Mouse (Mus musculus) CH12.LX (cell line): ENCODE data around the gene Nat9. TPM values are rescaled to one million over a fixed set of nuclear protein-coding genes. Genes with fewer than 3 reads are reported as not detected.

Experiments
- DNase-seq: peaks from one replicate; pipeline ENCODE4 v3.0.0-alpha.2; 2013; ENCODE audit errors: extremely low read depth
- H3K27ac ChIP-seq: 2 replicates; pipeline ENCODE4 v1.5.1; 2012; ENCODE audit warnings: low read depth, mild to moderate bottlenecking, control low read depth, moderate library complexity; ENCODE audit not compliant: insufficient read depth
- H3K27me3 ChIP-seq: replicated peaks from 2 replicates; pipeline ENCODE3; 2012; ENCODE audit warnings: inconsistent platforms
- H3K36me3 ChIP-seq, 2 experiments: replicated peaks in 1 of 2; 2 replicates each; pipeline versions ENCODE3 to v1.6.1; 2012; ENCODE audit warnings: inconsistent platforms in 1 of 2, low read length in 1 of 2, mild to moderate bottlenecking in 1 of 2, mixed read lengths in 1 of 2, moderate library complexity in 1 of 2; ENCODE audit not compliant: control insufficient read depth in 1 of 2, insufficient read depth in 1 of 2
- H3K4me1 ChIP-seq, 2 experiments: 2 replicates each; pipeline ENCODE4 v1.6.1; 2012; ENCODE audit warnings: inconsistent platforms in 1 of 2, moderate library complexity in 1 of 2; ENCODE audit not compliant: insufficient read depth in 2 of 2, control insufficient read depth in 1 of 2
- H3K4me2 ChIP-seq: 2 replicates; pipeline ENCODE4 v1.6.1; 2012; ENCODE audit warnings: low read depth, mild to moderate bottlenecking, control low read depth; ENCODE audit not compliant: poor library complexity, insufficient read depth, severe bottlenecking
- H3K4me3 ChIP-seq, 3 experiments: fragments of 150-350 bp in 1 of 3; sonication (generic) in 1 of 3; replicated peaks in 1 of 3; 2 replicates each; pipeline versions ENCODE3 to v1.5.1; 2011 to 2012; ENCODE audit warnings: low read depth in 2 of 3, low read length in 2 of 3, mild to moderate bottlenecking in 2 of 3, moderate library complexity in 2 of 3, control low read depth in 1 of 3, improper control_type of control experiment in 1 of 3, inconsistent platforms in 1 of 3, mixed read lengths in 1 of 3; ENCODE audit not compliant: poor library complexity in 1 of 3
- H3K79me2 ChIP-seq: replicated peaks from 2 replicates; pipeline ENCODE4 v1.6.1; 2012; ENCODE audit warnings: mild to moderate bottlenecking, moderate library complexity; ENCODE audit not compliant: control insufficient read depth, poor library complexity, insufficient read depth, severe bottlenecking; ENCODE audit errors: extremely low read depth
- H3K9ac ChIP-seq: 2 replicates; pipeline ENCODE4 v1.6.1; 2012; ENCODE audit warnings: low read depth, mild to moderate bottlenecking, control low read depth, moderate library complexity; ENCODE audit not compliant: insufficient read depth
- H3K9me3 ChIP-seq: replicated peaks from 2 replicates; pipeline ENCODE3; 2012; ENCODE audit warnings: low read length, inconsistent platforms, mixed read lengths
- BHLHE40 ChIP-seq: IDR thresholded peaks from 2 replicates; pipeline ENCODE4 v1.6.1; 2011; ENCODE audit warnings: mild to moderate bottlenecking, low read depth, low read length, improper control_type of control experiment
- CHD1 ChIP-seq: IDR thresholded peaks from 2 replicates; pipeline ENCODE4 v1.6.1; 2012; ENCODE audit warnings: low read depth, low read length, improper control_type of control experiment, inconsistent platforms
- CTCF ChIP-seq, 2 experiments: IDR thresholded peaks in 1 of 2; conservative IDR thresholded peaks in 1 of 2; 2 replicates each; pipeline ENCODE4 v1.5.1; 2011 to 2012; ENCODE audit warnings: low read depth in 2 of 2, low read length in 2 of 2, improper control_type of control experiment in 1 of 2, inconsistent platforms in 1 of 2, mild to moderate bottlenecking in 1 of 2, moderate library complexity in 1 of 2
- E2F4 ChIP-seq: IDR thresholded peaks from 2 replicates; pipeline ENCODE4 v1.6.1; 2011; ENCODE audit warnings: low read depth, low read length, improper control_type of control experiment; ENCODE audit not compliant: insufficient replicate concordance
- ELF1 ChIP-seq: IDR thresholded peaks from 2 replicates; pipeline ENCODE4 v1.6.1; 2014; ENCODE audit warnings: low read depth, mild to moderate bottlenecking, inconsistent platforms, low read length, improper control_type of control experiment
- EP300 ChIP-seq: IDR thresholded peaks from 2 replicates; pipeline ENCODE4 v1.6.1; 2011; ENCODE audit warnings: low read length, improper control_type of control experiment
- ETS1 ChIP-seq: conservative IDR thresholded peaks from 2 replicates; pipeline ENCODE4 v1.6.1; 2012; ENCODE audit warnings: low read depth, mild to moderate bottlenecking, inconsistent platforms, low read length, improper control_type of control experiment, moderate library complexity
- GABPA ChIP-seq: IDR thresholded peaks from 2 replicates; pipeline ENCODE4 v1.6.1; 2012; ENCODE audit warnings: low read depth, low read length, improper control_type of control experiment, inconsistent platforms; ENCODE audit not compliant: insufficient replicate concordance
- HCFC1 ChIP-seq: IDR thresholded peaks from 2 replicates; pipeline ENCODE4 v1.6.1; 2012; ENCODE audit warnings: low read depth, mild to moderate bottlenecking, inconsistent platforms, low read length, improper control_type of control experiment
- IRF4 ChIP-seq: IDR thresholded peaks from 2 replicates; pipeline ENCODE4 v1.6.1; 2014; ENCODE audit warnings: low read depth, mild to moderate bottlenecking, inconsistent platforms, low read length, improper control_type of control experiment
- JUND ChIP-seq: conservative IDR thresholded peaks from 2 replicates; pipeline ENCODE4 v1.6.1; 2011; ENCODE audit warnings: low read depth, low read length, improper control_type of control experiment
- KAT2A ChIP-seq: IDR thresholded peaks from 2 replicates; pipeline ENCODE4 v1.6.1; 2012; ENCODE audit warnings: low read length, improper control_type of control experiment, inconsistent platforms; ENCODE audit not compliant: insufficient replicate concordance
- MAFK ChIP-seq: IDR thresholded peaks from 2 replicates; pipeline ENCODE4 v1.6.1; 2011; ENCODE audit warnings: low read length, improper control_type of control experiment; ENCODE audit not compliant: insufficient replicate concordance
- MAX ChIP-seq: IDR thresholded peaks from 2 replicates; pipeline ENCODE4 v1.6.1; 2011; ENCODE audit warnings: low read length, improper control_type of control experiment
- MAZ ChIP-seq: IDR thresholded peaks from 2 replicates; pipeline ENCODE4 v1.6.1; 2012; ENCODE audit warnings: low read depth, mild to moderate bottlenecking, inconsistent platforms, low read length, improper control_type of control experiment, moderate library complexity
- MEF2A ChIP-seq: IDR thresholded peaks from 2 replicates; pipeline ENCODE4 v1.6.1; 2014; ENCODE audit warnings: low read depth, mild to moderate bottlenecking, inconsistent platforms, low read length, improper control_type of control experiment, borderline replicate concordance
- MXI1 ChIP-seq: IDR thresholded peaks from 2 replicates; pipeline ENCODE4 v1.6.1; 2011; ENCODE audit warnings: mild to moderate bottlenecking, low read depth, low read length, improper control_type of control experiment
- MYC ChIP-seq: IDR thresholded peaks from 2 replicates; pipeline ENCODE4 v1.6.1; 2011; ENCODE audit warnings: low read depth, mild to moderate bottlenecking, improper control_type of control experiment, low read length
- NELFE ChIP-seq: IDR thresholded peaks from 2 replicates; pipeline ENCODE4 v1.6.1; 2011; ENCODE audit warnings: low read depth, low read length, improper control_type of control experiment
- NRF1 ChIP-seq: IDR thresholded peaks from 2 replicates; pipeline ENCODE4 v1.6.1; 2014; ENCODE audit warnings: low read depth, mild to moderate bottlenecking, inconsistent platforms, low read length, improper control_type of control experiment, moderate library complexity
- POLR2A ChIP-seq: IDR thresholded peaks from 2 replicates; pipeline ENCODE4 v1.6.1; 2011; ENCODE audit warnings: low read depth, mild to moderate bottlenecking, improper control_type of control experiment, low read length
- POLR2AphosphoS2 ChIP-seq: IDR thresholded peaks from 2 replicates; pipeline ENCODE4 v1.6.1; 2011; ENCODE audit warnings: low read depth, low read length, improper control_type of control experiment
- RAD21 ChIP-seq: IDR thresholded peaks from 2 replicates; pipeline ENCODE4 v1.6.1; 2011; ENCODE audit warnings: low read depth, mild to moderate bottlenecking, low read length, improper control_type of control experiment, moderate library complexity
- RCOR1 ChIP-seq: conservative IDR thresholded peaks from 2 replicates; pipeline ENCODE4 v1.6.1; 2012; ENCODE audit warnings: low read depth, mild to moderate bottlenecking, inconsistent platforms, low read length, improper control_type of control experiment
- SIN3A ChIP-seq: IDR thresholded peaks from 2 replicates; pipeline ENCODE4 v1.6.1; 2012; ENCODE audit warnings: low read length, improper control_type of control experiment, inconsistent platforms
- SMC3 ChIP-seq: IDR thresholded peaks from 2 replicates; pipeline ENCODE4 v1.6.1; 2011; ENCODE audit warnings: low read depth, low read length, improper control_type of control experiment
- TBP ChIP-seq: conservative IDR thresholded peaks from 2 replicates; pipeline ENCODE4 v1.6.1; 2011; ENCODE audit warnings: low read depth, low read length, improper control_type of control experiment
- TCF12 ChIP-seq: IDR thresholded peaks from 2 replicates; pipeline ENCODE4 v1.6.1; 2014; ENCODE audit warnings: low read depth, mild to moderate bottlenecking, inconsistent platforms, low read length, improper control_type of control experiment
- UBTF ChIP-seq: IDR thresholded peaks from 2 replicates; pipeline ENCODE4 v1.6.1; 2012; ENCODE audit warnings: low read depth, mild to moderate bottlenecking, inconsistent platforms, low read length, improper control_type of control experiment, moderate library complexity
- USF2 ChIP-seq: conservative IDR thresholded peaks from 2 replicates; pipeline ENCODE4 v1.6.1; 2011; ENCODE audit warnings: low read depth, low read length, improper control_type of control experiment
- ZC3H11A ChIP-seq: IDR thresholded peaks from 2 replicates; pipeline ENCODE4 v1.6.1; 2012; ENCODE audit warnings: low read depth, mild to moderate bottlenecking, inconsistent platforms, low read length, improper control_type of control experiment
- ZKSCAN1 ChIP-seq: IDR thresholded peaks from 2 replicates; pipeline ENCODE4 v1.6.1; 2012; ENCODE audit warnings: low read depth, inconsistent platforms, low read length, improper control_type of control experiment, borderline replicate concordance
- ZMIZ1 ChIP-seq: IDR thresholded peaks from 2 replicates; pipeline ENCODE4 v1.6.1; 2012; ENCODE audit warnings: low read depth, mild to moderate bottlenecking, inconsistent platforms, low read length, improper control_type of control experiment
- dilution Hi-C: fragments of 300-500 bp; cut with MboI; formaldehyde crosslinking; loops from 2 replicates; pipeline ENCODE4 v1.14.3; 2020; ENCODE audit warnings: low sequenced_read_pairs; ENCODE audit not compliant: extremely low pct_unique_long_range_greater_than_20kb, extremely low pct_ligation_motif_present
- in situ Hi-C: fragments of 300-500 bp; cut with MboI; formaldehyde crosslinking; loops from 3 replicates; pipeline ENCODE4 v1.14.3; 2019; ENCODE audit warnings: low sequenced_read_pairs, low pct_ligation_motif_present, low pct_unique_long_range_greater_than_20kb, mixed read lengths
- polyA plus RNA-seq: library from polyadenylated mRNA; unstranded; fragments of >175 nt; gene quantifications from 2 replicates; pipeline ENCODE4 v1.2.1, GENCODE M21; 2012; ENCODE audit warnings: low read depth; ENCODE audit not compliant: insufficient read length
- total RNA-seq, 2 experiments: library from RNA; depleted of rRNA; stranded (reverse); fragments of 300-350 nt in 1 of 2; fragments of >200 nt in 1 of 2; gene quantifications; 2 replicates each; pipeline ENCODE4 v1.2.3; 2012 to 2014

Gene Nat9
- total and polyA plus RNA-seq, 3 experiments, result 24.1 to 74.0 (median 30.6) TPM

GRCm38 (mm10) chr11:115160883-115161577 lies 26.6 kb downstream of the Nat9 start (continued):
- TF ChIP-seq ZKSCAN1 (no peak), EP300 (no peak), ETS1 (no peak), E2F4 (no peak), ELF1 (no peak), TCF12 (0 out of 2 replicates have a peak, but pooled peaks have one; percentile 38), GABPA (no peak), NRF1 (0 out of 2 replicates have a peak, but pooled peaks have one; percentile 11), USF2 (no peak), JUND (no peak), SIN3A (0 out of 2 replicates have a peak, but pooled peaks have one; percentile 60), KAT2A (0 out of 2 replicates have a peak, but pooled peaks have one; percentile 31), SMC3 (peak; percentile 100), BHLHE40 (no peak), MXI1 (no peak), CHD1 (no peak), MAFK (no peak), MAX (no peak), POLR2AphosphoS2 (no peak), NELFE (peak; percentile 64; the same call in 1 of the 2 replicates)

- Histone ChIP-seq H3K79me2 (peaks cover 18% of the 10 kb centered on the region), H3K36me3 (no peaks in the 10 kb centered on the region), H3K27me3 (peaks cover 5% of the 10 kb centered on the region), H3K4me1 (peaks cover 18 to 53% of the 10 kb centered on the region in 2 experiments), H3K4me3 (no peak overlapping the region), H3K9ac (no peak overlapping the region), H3K4me2 (no peak overlapping the region), H3K9me3 (peaks cover 8% of the 10 kb centered on the region), H3K27ac (no peak overlapping the region)
- dilution Hi-C loops, result no loop called here
- no peak for DNase-seq
- in situ Hi-C loops, result loop anchor here (5.0 kb wide), 3 partner anchors 37 to 112 kb away; no protein-coding TSS in a partner anchor
- TF ChIP-seq UBTF (0 out of 2 replicates have a peak, but pooled peaks have one; percentile 24), IRF4 (peak; percentile 48; the same call in 1 of the 2 replicates), MAZ (0 out of 2 replicates have a peak, but pooled peaks have one; percentile 56), BHLHE40 (peak; percentile 35; the same call in 1 of the 2 replicates), JUND (0 out of 2 replicates have a peak, but pooled peaks have one; percentile 12), RCOR1 (peak; percentile 23; the same call in 1 of the 2 replicates), ZC3H11A (peak; percentile 37), TBP (no peak), MAX (peak; percentile 79), TCF12 (no peak), ZMIZ1 (no peak), HCFC1 (0 out of 2 replicates have a peak, but pooled peaks have one; percentile 18), NELFE (peak; percentile 38; the same call in 1 of the 2 replicates), SMC3 (peak; percentile 81), POLR2A (no peak), MEF2A (0 out of 2 replicates have a peak, but pooled peaks have one; percentile 42), RAD21 (peak; percentile 78), MYC (peak; percentile 83; the same call in 1 of the 2 replicates), CTCF (conservative IDR thresholded peaks at IDR 0.05 in 1 of 2, IDR thresholded peaks at IDR 0.05 in 1 of 2; ENCODE audit: low read depth in 2 of 2, low read length in 2 of 2) (peak; percentile 51 to 87), MXI1 (no peak), GABPA (no peak)
Measured at GRCm38 (mm10) chr11:115160016-115160797, 27.5 kb downstream of the Nat9 start.
